Mouse (Mus musculus): Measurements from ENCODE around the gene Ift80. TPM values are rescaled to one million over a fixed set of nuclear protein-coding genes. Genes with fewer than 3 reads are reported as not detected.
"Not testable (repeated sequence)": the region's sequence is repeated elsewhere in the genome, so short reads cannot be mapped to it uniquely, and the experiment has no call there.

The Ift80 gene
- total RNA-seq, 1 experiment, result 9.9 TPM

GRCm38 (mm10) chr3:68904902-68905778, 99.2 kb downstream of the Ift80 start:
- TF ChIP-seq ZC3H11A (IDR thresholded peaks at IDR 0.05; ENCODE audit: borderline replicate concordance, low read depth, low read length) (no peak), MAFK (IDR thresholded peaks at IDR 0.05; ENCODE audit: insufficient read depth, low read depth, low read length) (no peak), CHD2 (IDR thresholded peaks at IDR 0.05; ENCODE audit: low read depth, low read length) (no peak), ZNF384 (IDR thresholded peaks at IDR 0.05; ENCODE audit: low read depth, low read length) (no peak), HCFC1 (IDR thresholded peaks at IDR 0.05; ENCODE audit: borderline replicate concordance, insufficient read depth, low read length) (no peak)
- Histone ChIP-seq H3K36me3 (ENCODE audit: control insufficient read depth, insufficient read depth, low read length, poor library complexity, severe bottlenecking) (no peaks in the 10 kb centered on the region), H3K9me3 (ENCODE audit: control insufficient read depth, insufficient read depth, low read depth, low read length) (no peaks in the 10 kb centered on the region), H3K9ac (ENCODE audit: insufficient read depth, low read depth, low read length, poor library complexity, severe bottlenecking) (no peak overlapping the region), H3K4me1 (ENCODE audit: control insufficient read depth in 2 of 2, insufficient read depth in 2 of 2, low read length in 2 of 2, poor library complexity in 1 of 2) (no peaks in the 10 kb centered on the region), H3K4me3 (ENCODE audit: insufficient read depth in 1 of 2, low read depth in 1 of 2, low read length in 2 of 2, poor library complexity in 1 of 2, severe bottlenecking in 1 of 2) (no peak overlapping the region), H3K27ac (ENCODE audit: insufficient read depth, low read depth, low read length, poor library complexity, severe bottlenecking) (no peak overlapping the region)
- in situ Hi-C loops (cut with MboI; ENCODE audit: low sequenced_read_pairs in 2 of 2, unreplicated experiment in 2 of 2), result no loop called here
- DNase-seq (ENCODE audit: low read depth, low spot score), result no peak

GRCm38 (mm10) chr3:68902636-68903035, 101.7 kb downstream of the Ift80 start:
- H3K36me3 ChIP-seq (ENCODE audit: control insufficient read depth, insufficient read depth, low read length, poor library complexity, severe bottlenecking); DNase-seq (ENCODE audit: low read depth, low spot score); H3K27ac ChIP-seq (ENCODE audit: insufficient read depth, low read depth, low read length, poor library complexity, severe bottlenecking); H3K9ac ChIP-seq (ENCODE audit: insufficient read depth, low read depth, low read length, poor library complexity, severe bottlenecking); H3K4me1 ChIP-seq (ENCODE audit: control insufficient read depth in 2 of 2, insufficient read depth in 2 of 2, low read length in 2 of 2, poor library complexity in 1 of 2); H3K9me3 ChIP-seq (ENCODE audit: control insufficient read depth, insufficient read depth, low read depth, low read length); H3K4me3 ChIP-seq (ENCODE audit: insufficient read depth in 1 of 2, low read depth in 1 of 2, low read length in 2 of 2, poor library complexity in 1 of 2, severe bottlenecking in 1 of 2); in situ Hi-C loops (cut with MboI; ENCODE audit: low sequenced_read_pairs in 2 of 2, unreplicated experiment in 2 of 2): not testable (repeated sequence)

GRCm38 (mm10) chr3:68897154-68897553, 107.2 kb downstream of the Ift80 start:
- no peak overlapping the region for H3K9ac ChIP-seq (ENCODE audit: insufficient read depth, low read depth, low read length, poor library complexity, severe bottlenecking)
- in situ Hi-C loops (cut with MboI; ENCODE audit: low sequenced_read_pairs in 2 of 2, unreplicated experiment in 2 of 2), result no loop called here
- no peaks in the 10 kb centered on the region for H3K9me3 ChIP-seq (ENCODE audit: control insufficient read depth, insufficient read depth, low read depth, low read length)
- no peak overlapping the region for H3K4me3 ChIP-seq (ENCODE audit: insufficient read depth in 1 of 2, low read depth in 1 of 2, low read length in 2 of 2, poor library complexity in 1 of 2, severe bottlenecking in 1 of 2)
- no peaks in the 10 kb centered on the region for H3K36me3 ChIP-seq (ENCODE audit: control insufficient read depth, insufficient read depth, low read length, poor library complexity, severe bottlenecking)
- no peak overlapping the region for H3K27ac ChIP-seq (ENCODE audit: insufficient read depth, low read depth, low read length, poor library complexity, severe bottlenecking)
- TF ChIP-seq ZC3H11A (IDR thresholded peaks at IDR 0.05; ENCODE audit: borderline replicate concordance, low read depth, low read length) (peak; percentile 20; the same call in 1 of the 2 replicates), ZNF384 (IDR thresholded peaks at IDR 0.05; ENCODE audit: low read depth, low read length) (no peak)
- peaks cover 0 to 3% of the 10 kb centered on the region in 2 experiments; a peak in 2 of 4 replicates for H3K4me1 ChIP-seq (ENCODE audit: control insufficient read depth in 2 of 2, insufficient read depth in 2 of 2, low read length in 2 of 2, poor library complexity in 1 of 2)
- DNase-seq (ENCODE audit: low read depth, low spot score), result peak; percentile 13

- H3K4me1 ChIP-seq (ENCODE audit: control insufficient read depth in 2 of 2, insufficient read depth in 2 of 2, low read length in 2 of 2, poor library complexity in 1 of 2), result peaks cover 0 to 3% of the 10 kb centered on the region in 2 experiments; a peak in 2 of 4 replicates
- DNase-seq (ENCODE audit: low read depth, low spot score), result no peak
- H3K36me3 ChIP-seq (ENCODE audit: control insufficient read depth, insufficient read depth, low read length, poor library complexity, severe bottlenecking), result no peaks in the 10 kb centered on the region
- TF ChIP-seq ZNF384 (IDR thresholded peaks at IDR 0.05; ENCODE audit: low read depth, low read length), result no peak
- no peak for TF ChIP-seq HCFC1 (IDR thresholded peaks at IDR 0.05; ENCODE audit: borderline replicate concordance, insufficient read depth, low read length)
- no peak for TF ChIP-seq ZC3H11A (IDR thresholded peaks at IDR 0.05; ENCODE audit: borderline replicate concordance, low read depth, low read length)
- no peak for TF ChIP-seq MAFK (IDR thresholded peaks at IDR 0.05; ENCODE audit: insufficient read depth, low read depth, low read length)
- no peak for TF ChIP-seq CHD2 (IDR thresholded peaks at IDR 0.05; ENCODE audit: low read depth, low read length)
- no peaks in the 10 kb centered on the region for H3K9me3 ChIP-seq (ENCODE audit: control insufficient read depth, insufficient read depth, low read depth, low read length)
- no peak overlapping the region for H3K9ac ChIP-seq (ENCODE audit: insufficient read depth, low read depth, low read length, poor library complexity, severe bottlenecking)
- H3K4me3 ChIP-seq (ENCODE audit: insufficient read depth in 1 of 2, low read depth in 1 of 2, low read length in 2 of 2, poor library complexity in 1 of 2, severe bottlenecking in 1 of 2), result no peak overlapping the region
- H3K27ac ChIP-seq (ENCODE audit: insufficient read depth, low read depth, low read length, poor library complexity, severe bottlenecking), result no peak overlapping the region
- in situ Hi-C loops (cut with MboI; ENCODE audit: low sequenced_read_pairs in 2 of 2, unreplicated experiment in 2 of 2), result no loop called here
Observed at GRCm38 (mm10) chr3:68895426-68895825, 108.9 kb downstream of the Ift80 start.

GRCm38 (mm10) chr3:68886845-68887244, 117.5 kb downstream of the Ift80 start:
- in situ Hi-C loops (cut with MboI; ENCODE audit: low sequenced_read_pairs in 2 of 2, unreplicated experiment in 2 of 2), result no loop called here

More at GRCm38 (mm10) chr3:68886845-68887244, 117.5 kb downstream of the Ift80 start:
- no peak for DNase-seq (ENCODE audit: low read depth, low spot score)
- H3K27ac ChIP-seq (ENCODE audit: insufficient read depth, low read depth, low read length, poor library complexity, severe bottlenecking), result no peak overlapping the region
- no peak for TF ChIP-seq MAFK (IDR thresholded peaks at IDR 0.05; ENCODE audit: insufficient read depth, low read depth, low read length)
- no peak for TF ChIP-seq ZC3H11A (IDR thresholded peaks at IDR 0.05; ENCODE audit: borderline replicate concordance, low read depth, low read length)
- TF ChIP-seq ZNF384 (IDR thresholded peaks at IDR 0.05; ENCODE audit: low read depth, low read length), result no peak
- TF ChIP-seq CHD2 (IDR thresholded peaks at IDR 0.05; ENCODE audit: low read depth, low read length), result no peak
- no peak for TF ChIP-seq HCFC1 (IDR thresholded peaks at IDR 0.05; ENCODE audit: borderline replicate concordance, insufficient read depth, low read length)
- H3K36me3 ChIP-seq (ENCODE audit: control insufficient read depth, insufficient read depth, low read length, poor library complexity, severe bottlenecking), result no peaks in the 10 kb centered on the region
- no peak overlapping the region for H3K9ac ChIP-seq (ENCODE audit: insufficient read depth, low read depth, low read length, poor library complexity, severe bottlenecking)
- no peaks in the 10 kb centered on the region for H3K4me1 ChIP-seq (ENCODE audit: control insufficient read depth in 2 of 2, insufficient read depth in 2 of 2, low read length in 2 of 2, poor library complexity in 1 of 2)
- no peak overlapping the region for H3K4me3 ChIP-seq (ENCODE audit: insufficient read depth in 1 of 2, low read depth in 1 of 2, low read length in 2 of 2, poor library complexity in 1 of 2, severe bottlenecking in 1 of 2)
- no peaks in the 10 kb centered on the region for H3K9me3 ChIP-seq (ENCODE audit: control insufficient read depth, insufficient read depth, low read depth, low read length)

All from ES-E14 (cell line).